In the genomic region with DNA sequence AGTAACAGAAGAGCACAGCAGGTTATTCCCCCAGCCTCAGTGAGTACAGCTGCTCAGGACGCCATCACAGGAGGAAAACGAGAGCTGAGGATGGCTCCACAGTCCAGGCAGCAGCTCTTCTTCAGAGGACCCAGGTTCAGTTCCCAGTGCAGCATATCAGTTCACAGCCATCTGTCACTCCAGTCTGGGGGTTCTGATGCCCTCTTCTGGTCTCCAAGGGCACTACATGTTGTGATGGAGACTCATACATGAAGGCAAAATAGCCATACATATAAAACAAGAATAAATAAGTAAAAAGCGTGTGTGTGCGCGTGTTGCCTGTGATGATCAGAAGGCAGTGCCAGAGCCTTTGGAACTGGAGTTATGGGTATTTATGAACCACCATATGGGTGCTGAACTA, we compare ENCODE assay signal across 17 mouse cellular contexts. TPM values are rescaled to one million over a fixed set of nuclear protein-coding genes. Genes with fewer than 3 reads are reported as not detected.
DNase-seq lines count a peak whose midpoint lies in the region; TF ChIP-seq lines count a peak whose summit lies in the region.
"Had no signal": no experiment of that assay in that cellular context is flagged by ENCODE, and none has a peak within 500 bp of the region (broad histone marks: within the 10 kb centered on the region; RNA-seq: fewer than 3 reads in every experiment).

No protein-coding gene starts in this region.

- peak; percentile 52 for TF ChIP-seq CTCF in layer of hippocampus, adult 2 months (conservative IDR thresholded peaks at IDR 0.05)
- TF ChIP-seq CTCF in ES-Bruce4 (IDR thresholded peaks at IDR 0.05; ENCODE audit: low read depth, low read length) = peak; percentile 13
- TF ChIP-seq CTCF in bone marrow, adult 2 months (IDR thresholded peaks at IDR 0.05; ENCODE audit: control insufficient read depth, insufficient read depth, low read length) = 0 out of 2 replicates have a peak, but pooled peaks have one; percentile 22

- H3K4me3 ChIP-seq in layer of hippocampus, adult 2 months = no peak overlapping the region
- H3K4me3 ChIP-seq in ES-Bruce4 (ENCODE audit: low read depth, low read length) = no peak overlapping the region
- H3K4me3 ChIP-seq in bone marrow, adult 2 months (replicated peaks; ENCODE audit: control insufficient read depth, low read depth, low read length) = no peak overlapping the region
- H3K4me3 ChIP-seq: forebrain, embryonic 13.5 days; kidney, embryonic 15.5 days; myocyte had no signal

- no peak overlapping the region for H3K9ac ChIP-seq in ES-Bruce4 (ENCODE audit: low read depth, poor library complexity, severe bottlenecking)
- H3K9ac ChIP-seq: forebrain, embryonic 13.5 days; kidney, embryonic 15.5 days had no signal

- DNase-seq in cerebellum, adult 9-10 months = peak; percentile 60
- DNase-seq in cerebellum, postnatal 25 days = no peak
- DNase-seq in layer of hippocampus, adult 2 months (ENCODE audit: low spot score in 2 of 2) = no peak
- no peak for DNase-seq in layer of hippocampus, adult 8-10 months (ENCODE audit: low spot score in 2 of 2)
- DNase-seq in frontal cortex, adult 2 months (ENCODE audit: extremely low spot score in 1 of 2, low spot score in 1 of 2) = no peak
- no peak for DNase-seq in frontal cortex, postnatal 14 days (ENCODE audit: low spot score in 2 of 2)
- DNase-seq: cerebellum, adult 2 months; embryo, embryonic 11 days; gastrocnemius, postnatal 14 days; thymus, adult 18-20 months had no signal

- TF ChIP-seq EP300 in ES-Bruce4 (IDR thresholded peaks at IDR 0.05; ENCODE audit: insufficient read depth, low read depth, low read length) = no peak

- TF ChIP-seq POLR2A in ES-Bruce4 (IDR thresholded peaks at IDR 0.05; ENCODE audit: insufficient read depth, low read length) = no peak
- no peak for TF ChIP-seq POLR2A in bone marrow, adult 2 months (IDR thresholded peaks at IDR 0.05; ENCODE audit: borderline replicate concordance, control insufficient read depth, low read depth, low read length)

- no peaks in the 10 kb centered on the region for H3K9me3 ChIP-seq in ES-Bruce4 (replicated peaks; ENCODE audit: control insufficient read depth, insufficient read depth, low read length, poor library complexity, severe bottlenecking)
- H3K9me3 ChIP-seq: forebrain, embryonic 13.5 days; kidney, embryonic 15.5 days had no signal

- H3K36me3 ChIP-seq in ES-Bruce4 (ENCODE audit: control insufficient read depth, insufficient read depth, low read length, poor library complexity, severe bottlenecking) = no peaks in the 10 kb centered on the region

- no peak overlapping the region for H3K27ac ChIP-seq in layer of hippocampus, adult 2 months
- no peak overlapping the region for H3K27ac ChIP-seq in ES-Bruce4 (ENCODE audit: insufficient read depth, low read length)
- no peak overlapping the region for H3K27ac ChIP-seq in bone marrow, adult 2 months (ENCODE audit: control insufficient read depth, insufficient read depth, low read depth, low read length, poor library complexity)
- H3K27ac ChIP-seq: forebrain, embryonic 13.5 days; kidney, embryonic 15.5 days had no signal

- no peaks in the 10 kb centered on the region for H3K4me1 ChIP-seq in ES-Bruce4 (ENCODE audit: control insufficient read depth, insufficient read depth, low read length)
- no peaks in the 10 kb centered on the region; the same call in 1 of the 2 replicates for H3K4me1 ChIP-seq in bone marrow, adult 2 months (ENCODE audit: control insufficient read depth, insufficient read depth, low read length)
- H3K4me1 ChIP-seq: kidney, embryonic 15.5 days had no signal

- WGBS in bone marrow, adult 2 months = 96% methylated on average over 5 of the region's 5 CpGs

- no peaks in the 10 kb centered on the region for H3K27me3 ChIP-seq in ES-Bruce4 (ENCODE audit: control insufficient read depth, insufficient read depth, low read length, poor library complexity, severe bottlenecking)
- H3K27me3 ChIP-seq: forebrain, embryonic 13.5 days; kidney, embryonic 15.5 days had no signal

RNA-seq across cellular contexts. Expression of a gene that starts 12.7 kb away (rescaled TPM):
- total RNA-seq in layer of hippocampus, adult 2 months (2021) = under 1 TPM; 0.31 to 0.37 TPM
- under 1 TPM in 3 of 4 experiments, not detected in 1; 0.21 to 0.39 (median 0.38) TPM for total RNA-seq in layer of hippocampus, adult 8-10 months (2022)
- polyA plus RNA-seq in ES-Bruce4 (2011; ENCODE audit: insufficient read depth, insufficient read length, low read depth, missing spikeins) = not detected in 2 replicates
- not detected in 2 replicates for polyA plus RNA-seq in bone marrow, adult 2 months (2011; ENCODE audit: insufficient read depth, insufficient read length, low replicate concordance, missing spikeins)
- 0.80 and 0.94 TPM in 2 replicates for polyA plus RNA-seq in frontal cortex, adult 2 months (2012; rRNA removed)
- total RNA-seq: gastrocnemius, postnatal 14 days had no signal
- polyA plus RNA-seq: liver, adult 2 months had no signal

RNA-seq across cellular contexts. Expression of a gene that starts 39.8 kb away (rescaled TPM):
- 1 to 10 TPM; 1.0 TPM for total RNA-seq in layer of hippocampus, adult 2 months (2021)
- total RNA-seq in layer of hippocampus, adult 8-10 months (2022) = 1 to 10 TPM in 2 of 4 experiments, under 1 TPM in 2; 0.61 to 1.2 (median 1.0) TPM
- 0.12 and 0.30 TPM in 2 replicates for polyA plus RNA-seq in ES-Bruce4 (2011; ENCODE audit: insufficient read depth, insufficient read length, low read depth, missing spikeins)
- not detected in 2 replicates for polyA plus RNA-seq in bone marrow, adult 2 months (2011; ENCODE audit: insufficient read depth, insufficient read length, low replicate concordance, missing spikeins)
- 0.48 and 0.76 TPM in 2 replicates for polyA plus RNA-seq in frontal cortex, adult 2 months (2012; rRNA removed)
- total RNA-seq: gastrocnemius, postnatal 14 days; heart, postnatal 25 days had no signal
- polyA plus RNA-seq: liver, adult 2 months; myocyte had no signal

RNA-seq across cellular contexts. Expression of a gene that starts 57.0 kb away (rescaled TPM):
- 100 to 1,000 TPM; 105 to 114 TPM for total RNA-seq in layer of hippocampus, adult 2 months (2021)
- total RNA-seq in layer of hippocampus, adult 8-10 months (2022) = 100 to 1,000 TPM; 105 to 118 (median 108) TPM
- 14.9 and 17.2 TPM in 2 replicates for polyA plus RNA-seq in ES-Bruce4 (2011; ENCODE audit: insufficient read depth, insufficient read length, low read depth, missing spikeins)
- 2.9 and 3.5 TPM in 2 replicates for polyA plus RNA-seq in bone marrow, adult 2 months (2011; ENCODE audit: insufficient read depth, insufficient read length, low replicate concordance, missing spikeins)
- polyA plus RNA-seq in frontal cortex, adult 2 months (2012; rRNA removed) = 53.7 and 54.1 TPM in 2 replicates
